Mouse (Mus musculus) small intestine, adult 2 months (tissue): Measurements from ENCODE around the gene Thy1.

ENCODE experiments used
- CTCF ChIP-seq: fragments of 200-500 bp; IDR thresholded peaks from 2 replicates; pipeline ENCODE4 v1.5.1; 2012; ENCODE audit warnings: low read depth, mild to moderate bottlenecking, control low read depth, inconsistent platforms, low read length, moderate library complexity, mixed read lengths; ENCODE audit not compliant: insufficient replicate concordance, insufficient read length; ENCODE audit errors: extremely low read depth
- POLR2A ChIP-seq: fragments of 200-500 bp; IDR thresholded peaks from 2 replicates; pipeline ENCODE4 v1.6.1; 2012; ENCODE audit warnings: low read depth, mild to moderate bottlenecking, control low read depth, inconsistent platforms, low read length, moderate library complexity

- no peak for TF ChIP-seq POLR2A
- TF ChIP-seq CTCF, result no peak
Observed at GRCm38 (mm10) chr9:44052855-44053254, 9.7 kb downstream of the Thy1 start.
